Mouse (Mus musculus) CH12.LX (cell line): ENCODE results near the gene Ak3. TPM values are rescaled to one million over a fixed set of nuclear protein-coding genes. Genes with fewer than 3 reads are reported as not detected.

Source experiments
- DNase-seq: peaks from one replicate; pipeline ENCODE4 v3.0.0-alpha.2; 2013; ENCODE audit errors: extremely low read depth
- H3K27ac ChIP-seq: 2 replicates; pipeline ENCODE4 v1.5.1; 2012; ENCODE audit warnings: low read depth, mild to moderate bottlenecking, control low read depth, moderate library complexity; ENCODE audit not compliant: insufficient read depth
- H3K27me3 ChIP-seq: replicated peaks from 2 replicates; pipeline ENCODE3; 2012; ENCODE audit warnings: inconsistent platforms
- H3K36me3 ChIP-seq, 2 experiments: replicated peaks in 1 of 2; 2 replicates each; pipeline versions ENCODE3 to v1.6.1; 2012; ENCODE audit warnings: inconsistent platforms in 1 of 2, low read length in 1 of 2, mild to moderate bottlenecking in 1 of 2, mixed read lengths in 1 of 2, moderate library complexity in 1 of 2; ENCODE audit not compliant: control insufficient read depth in 1 of 2, insufficient read depth in 1 of 2
- H3K4me1 ChIP-seq, 2 experiments: 2 replicates each; pipeline ENCODE4 v1.6.1; 2012; ENCODE audit warnings: inconsistent platforms in 1 of 2, moderate library complexity in 1 of 2; ENCODE audit not compliant: insufficient read depth in 2 of 2, control insufficient read depth in 1 of 2
- H3K4me2 ChIP-seq: 2 replicates; pipeline ENCODE4 v1.6.1; 2012; ENCODE audit warnings: low read depth, mild to moderate bottlenecking, control low read depth; ENCODE audit not compliant: poor library complexity, insufficient read depth, severe bottlenecking
- H3K4me3 ChIP-seq, 3 experiments: fragments of 150-350 bp in 1 of 3; sonication (generic) in 1 of 3; replicated peaks in 1 of 3; 2 replicates each; pipeline versions ENCODE3 to v1.5.1; 2011 to 2012; ENCODE audit warnings: low read depth in 2 of 3, low read length in 2 of 3, mild to moderate bottlenecking in 2 of 3, moderate library complexity in 2 of 3, control low read depth in 1 of 3, improper control_type of control experiment in 1 of 3, inconsistent platforms in 1 of 3, mixed read lengths in 1 of 3; ENCODE audit not compliant: poor library complexity in 1 of 3
- H3K79me2 ChIP-seq: replicated peaks from 2 replicates; pipeline ENCODE4 v1.6.1; 2012; ENCODE audit warnings: mild to moderate bottlenecking, moderate library complexity; ENCODE audit not compliant: control insufficient read depth, poor library complexity, insufficient read depth, severe bottlenecking; ENCODE audit errors: extremely low read depth
- H3K9ac ChIP-seq: 2 replicates; pipeline ENCODE4 v1.6.1; 2012; ENCODE audit warnings: low read depth, mild to moderate bottlenecking, control low read depth, moderate library complexity; ENCODE audit not compliant: insufficient read depth
- H3K9me3 ChIP-seq: replicated peaks from 2 replicates; pipeline ENCODE3; 2012; ENCODE audit warnings: low read length, inconsistent platforms, mixed read lengths
- BHLHE40 ChIP-seq: IDR thresholded peaks from 2 replicates; pipeline ENCODE4 v1.6.1; 2011; ENCODE audit warnings: mild to moderate bottlenecking, low read depth, low read length, improper control_type of control experiment
- CHD1 ChIP-seq: IDR thresholded peaks from 2 replicates; pipeline ENCODE4 v1.6.1; 2012; ENCODE audit warnings: low read depth, low read length, improper control_type of control experiment, inconsistent platforms
- CHD2 ChIP-seq: IDR thresholded peaks from 2 replicates; pipeline ENCODE4 v1.6.1; 2011; ENCODE audit warnings: low read length, improper control_type of control experiment
- CTCF ChIP-seq, 2 experiments: IDR thresholded peaks in 1 of 2; conservative IDR thresholded peaks in 1 of 2; 2 replicates each; pipeline ENCODE4 v1.5.1; 2011 to 2012; ENCODE audit warnings: low read depth in 2 of 2, low read length in 2 of 2, improper control_type of control experiment in 1 of 2, inconsistent platforms in 1 of 2, mild to moderate bottlenecking in 1 of 2, moderate library complexity in 1 of 2
- E2F4 ChIP-seq: IDR thresholded peaks from 2 replicates; pipeline ENCODE4 v1.6.1; 2011; ENCODE audit warnings: low read depth, low read length, improper control_type of control experiment; ENCODE audit not compliant: insufficient replicate concordance
- ELF1 ChIP-seq: IDR thresholded peaks from 2 replicates; pipeline ENCODE4 v1.6.1; 2014; ENCODE audit warnings: low read depth, mild to moderate bottlenecking, inconsistent platforms, low read length, improper control_type of control experiment
- EP300 ChIP-seq: IDR thresholded peaks from 2 replicates; pipeline ENCODE4 v1.6.1; 2011; ENCODE audit warnings: low read length, improper control_type of control experiment
- ETS1 ChIP-seq: conservative IDR thresholded peaks from 2 replicates; pipeline ENCODE4 v1.6.1; 2012; ENCODE audit warnings: low read depth, mild to moderate bottlenecking, inconsistent platforms, low read length, improper control_type of control experiment, moderate library complexity
- HCFC1 ChIP-seq: IDR thresholded peaks from 2 replicates; pipeline ENCODE4 v1.6.1; 2012; ENCODE audit warnings: low read depth, mild to moderate bottlenecking, inconsistent platforms, low read length, improper control_type of control experiment
- IRF4 ChIP-seq: IDR thresholded peaks from 2 replicates; pipeline ENCODE4 v1.6.1; 2014; ENCODE audit warnings: low read depth, mild to moderate bottlenecking, inconsistent platforms, low read length, improper control_type of control experiment
- JUN ChIP-seq: IDR thresholded peaks from 2 replicates; pipeline ENCODE4 v1.6.1; 2011; ENCODE audit warnings: low read depth, mild to moderate bottlenecking, low read length, improper control_type of control experiment, moderate library complexity; ENCODE audit not compliant: insufficient read depth
- JUND ChIP-seq: conservative IDR thresholded peaks from 2 replicates; pipeline ENCODE4 v1.6.1; 2011; ENCODE audit warnings: low read depth, low read length, improper control_type of control experiment
- KAT2A ChIP-seq: IDR thresholded peaks from 2 replicates; pipeline ENCODE4 v1.6.1; 2012; ENCODE audit warnings: low read length, improper control_type of control experiment, inconsistent platforms; ENCODE audit not compliant: insufficient replicate concordance
- MAFK ChIP-seq: IDR thresholded peaks from 2 replicates; pipeline ENCODE4 v1.6.1; 2011; ENCODE audit warnings: low read length, improper control_type of control experiment; ENCODE audit not compliant: insufficient replicate concordance
- MAX ChIP-seq: IDR thresholded peaks from 2 replicates; pipeline ENCODE4 v1.6.1; 2011; ENCODE audit warnings: low read length, improper control_type of control experiment
- MAZ ChIP-seq: IDR thresholded peaks from 2 replicates; pipeline ENCODE4 v1.6.1; 2012; ENCODE audit warnings: low read depth, mild to moderate bottlenecking, inconsistent platforms, low read length, improper control_type of control experiment, moderate library complexity
- MEF2A ChIP-seq: IDR thresholded peaks from 2 replicates; pipeline ENCODE4 v1.6.1; 2014; ENCODE audit warnings: low read depth, mild to moderate bottlenecking, inconsistent platforms, low read length, improper control_type of control experiment, borderline replicate concordance
- MXI1 ChIP-seq: IDR thresholded peaks from 2 replicates; pipeline ENCODE4 v1.6.1; 2011; ENCODE audit warnings: mild to moderate bottlenecking, low read depth, low read length, improper control_type of control experiment
- MYC ChIP-seq: IDR thresholded peaks from 2 replicates; pipeline ENCODE4 v1.6.1; 2011; ENCODE audit warnings: low read depth, mild to moderate bottlenecking, improper control_type of control experiment, low read length
- NELFE ChIP-seq: IDR thresholded peaks from 2 replicates; pipeline ENCODE4 v1.6.1; 2011; ENCODE audit warnings: low read depth, low read length, improper control_type of control experiment
- NRF1 ChIP-seq: IDR thresholded peaks from 2 replicates; pipeline ENCODE4 v1.6.1; 2014; ENCODE audit warnings: low read depth, mild to moderate bottlenecking, inconsistent platforms, low read length, improper control_type of control experiment, moderate library complexity
- PAX5 ChIP-seq: IDR thresholded peaks from 2 replicates; pipeline ENCODE4 v1.6.1; 2012; ENCODE audit warnings: low read length, inconsistent platforms, mixed read lengths
- POLR2A ChIP-seq: IDR thresholded peaks from 2 replicates; pipeline ENCODE4 v1.6.1; 2011; ENCODE audit warnings: low read depth, mild to moderate bottlenecking, improper control_type of control experiment, low read length
- POLR2AphosphoS2 ChIP-seq: IDR thresholded peaks from 2 replicates; pipeline ENCODE4 v1.6.1; 2011; ENCODE audit warnings: low read depth, low read length, improper control_type of control experiment
- RAD21 ChIP-seq: IDR thresholded peaks from 2 replicates; pipeline ENCODE4 v1.6.1; 2011; ENCODE audit warnings: low read depth, mild to moderate bottlenecking, low read length, improper control_type of control experiment, moderate library complexity
- RCOR1 ChIP-seq: conservative IDR thresholded peaks from 2 replicates; pipeline ENCODE4 v1.6.1; 2012; ENCODE audit warnings: low read depth, mild to moderate bottlenecking, inconsistent platforms, low read length, improper control_type of control experiment
- SIN3A ChIP-seq: IDR thresholded peaks from 2 replicates; pipeline ENCODE4 v1.6.1; 2012; ENCODE audit warnings: low read length, improper control_type of control experiment, inconsistent platforms
- SMC3 ChIP-seq: IDR thresholded peaks from 2 replicates; pipeline ENCODE4 v1.6.1; 2011; ENCODE audit warnings: low read depth, low read length, improper control_type of control experiment
- TBP ChIP-seq: conservative IDR thresholded peaks from 2 replicates; pipeline ENCODE4 v1.6.1; 2011; ENCODE audit warnings: low read depth, low read length, improper control_type of control experiment
- TCF12 ChIP-seq: IDR thresholded peaks from 2 replicates; pipeline ENCODE4 v1.6.1; 2014; ENCODE audit warnings: low read depth, mild to moderate bottlenecking, inconsistent platforms, low read length, improper control_type of control experiment
- UBTF ChIP-seq: IDR thresholded peaks from 2 replicates; pipeline ENCODE4 v1.6.1; 2012; ENCODE audit warnings: low read depth, mild to moderate bottlenecking, inconsistent platforms, low read length, improper control_type of control experiment, moderate library complexity
- USF1 ChIP-seq: IDR thresholded peaks from 2 replicates; pipeline ENCODE4 v1.6.1; 2014; ENCODE audit warnings: low read depth, mild to moderate bottlenecking, inconsistent platforms, low read length, improper control_type of control experiment
- USF2 ChIP-seq: conservative IDR thresholded peaks from 2 replicates; pipeline ENCODE4 v1.6.1; 2011; ENCODE audit warnings: low read depth, low read length, improper control_type of control experiment
- ZC3H11A ChIP-seq: IDR thresholded peaks from 2 replicates; pipeline ENCODE4 v1.6.1; 2012; ENCODE audit warnings: low read depth, mild to moderate bottlenecking, inconsistent platforms, low read length, improper control_type of control experiment
- ZKSCAN1 ChIP-seq: IDR thresholded peaks from 2 replicates; pipeline ENCODE4 v1.6.1; 2012; ENCODE audit warnings: low read depth, inconsistent platforms, low read length, improper control_type of control experiment, borderline replicate concordance
- ZMIZ1 ChIP-seq: IDR thresholded peaks from 2 replicates; pipeline ENCODE4 v1.6.1; 2012; ENCODE audit warnings: low read depth, mild to moderate bottlenecking, inconsistent platforms, low read length, improper control_type of control experiment
- ZNF384 ChIP-seq: IDR thresholded peaks from 2 replicates; pipeline ENCODE4 v1.6.1; 2012; ENCODE audit warnings: low read depth, low read length, improper control_type of control experiment, inconsistent platforms
- dilution Hi-C: fragments of 300-500 bp; cut with MboI; formaldehyde crosslinking; loops from 2 replicates; pipeline ENCODE4 v1.14.3; 2020; ENCODE audit warnings: low sequenced_read_pairs; ENCODE audit not compliant: extremely low pct_unique_long_range_greater_than_20kb, extremely low pct_ligation_motif_present
- in situ Hi-C: fragments of 300-500 bp; cut with MboI; formaldehyde crosslinking; loops from 3 replicates; pipeline ENCODE4 v1.14.3; 2019; ENCODE audit warnings: low sequenced_read_pairs, low pct_ligation_motif_present, low pct_unique_long_range_greater_than_20kb, mixed read lengths
- polyA plus RNA-seq: library from polyadenylated mRNA; unstranded; fragments of >175 nt; gene quantifications from 2 replicates; pipeline ENCODE4 v1.2.1, GENCODE M21; 2012; ENCODE audit warnings: low read depth; ENCODE audit not compliant: insufficient read length
- total RNA-seq, 2 experiments: library from RNA; depleted of rRNA; stranded (reverse); fragments of 300-350 nt in 1 of 2; fragments of >200 nt in 1 of 2; gene quantifications; 2 replicates each; pipeline ENCODE4 v1.2.3; 2012 to 2014

Ak3 gene
- 21.3 TPM in 2 replicates for total RNA-seq (2012; rRNA removed)
- total RNA-seq (2014; rRNA removed), result 33.9 and 36.0 TPM in 2 replicates
- 36.5 and 38.8 TPM in 2 replicates for polyA plus RNA-seq

- Histone ChIP-seq H3K27me3 (no peaks in the 10 kb centered on the region), H3K4me3 (peak within 1 kb of the TSS; percentile 76 to 96 (median 92)), H3K4me2 (peak within 1 kb of the TSS; percentile 88), H3K79me2 (no peaks in the 10 kb centered on the region; the same call in 1 of the 2 replicates), H3K9ac (peak within 1 kb of the TSS; percentile 66), H3K36me3 (peaks cover 0 to 18% of the 10 kb centered on the region in 2 experiments), H3K4me1 (peaks cover 0 to 25% of the 10 kb centered on the region in 2 experiments; a peak in 2 of 4 replicates), H3K9me3 (no peaks in the 10 kb centered on the region), H3K27ac (no peak within 1 kb of the TSS)
- in situ Hi-C loops, result no loop called here
- peak; percentile 42 for DNase-seq
- dilution Hi-C loops, result no loop called here
- no peak for TF ChIP-seq RCOR1
- peak; percentile 78 for TF ChIP-seq ZNF384
- TF ChIP-seq CHD2, result peak; percentile 59; the same call in 1 of the 2 replicates
- TF ChIP-seq SIN3A, result peak; percentile 46; the same call in 1 of the 2 replicates
- peak; percentile 74; the same call in 1 of the 2 replicates for TF ChIP-seq TCF12
- TF ChIP-seq NELFE, result peak; percentile 62; the same call in 1 of the 2 replicates
- TF ChIP-seq SMC3, result no peak
- no peak for TF ChIP-seq ETS1
- TF ChIP-seq JUN, result no peak
- no peak for TF ChIP-seq TBP
- TF ChIP-seq MXI1, result peak; percentile 79
- TF ChIP-seq POLR2A, result peak; percentile 65; the same call in 1 of the 2 replicates
- TF ChIP-seq USF2, result no peak
- no peak for TF ChIP-seq UBTF
- no peak for TF ChIP-seq HCFC1
- no peak for TF ChIP-seq ZC3H11A
- peak; percentile 55; the same call in 1 of the 2 replicates for TF ChIP-seq ZMIZ1
- TF ChIP-seq IRF4, result 0 out of 2 replicates have a peak, but pooled peaks have one; percentile 11
- TF ChIP-seq POLR2AphosphoS2, result no peak
- no peak; the same call in 1 of the 2 replicates for TF ChIP-seq RAD21
- TF ChIP-seq ZKSCAN1, result no peak
- no peak for TF ChIP-seq MAZ
- no peak for TF ChIP-seq E2F4
- TF ChIP-seq BHLHE40, result no peak
- TF ChIP-seq MAX, result peak; percentile 26; the same call in 1 of the 2 replicates
- TF ChIP-seq CTCF (conservative IDR thresholded peaks at IDR 0.05 in 1 of 2, IDR thresholded peaks at IDR 0.05 in 1 of 2; ENCODE audit: low read depth in 2 of 2, low read length in 2 of 2), result peak in 1 of 2 experiments; percentile 30; a peak in 2 of 4 replicates
- no peak for TF ChIP-seq JUND
- TF ChIP-seq MEF2A, result 0 out of 2 replicates have a peak, but pooled peaks have one; percentile 18
- TF ChIP-seq ELF1, result peak; percentile 89
- no peak for TF ChIP-seq PAX5
- TF ChIP-seq EP300, result no peak
- TF ChIP-seq CHD1, result no peak; the same call in 1 of the 2 replicates
- no peak for TF ChIP-seq USF1
- TF ChIP-seq KAT2A, result no peak
- no peak for TF ChIP-seq MAFK
- peak; percentile 78 for TF ChIP-seq NRF1
- TF ChIP-seq MYC, result peak; percentile 59; the same call in 1 of the 2 replicates
Measured at GRCm38 (mm10) chr19:29047334-29048170, at the start of gene Ak3. Gene Ak3, minus strand, starts transcription at chr19:29047961.
